Mouse (Mus musculus) megakaryocyte, embryonic 14.5 days (primary cell): ENCODE measurements around the gene Trim9. TPM values are rescaled to one million over a fixed set of nuclear protein-coding genes. Genes with fewer than 3 reads are reported as not detected.

ENCODE experiments used
- H3K27me3 ChIP-seq: replicated peaks from 2 replicates; pipeline ENCODE3; 2012; ENCODE audit warnings: inconsistent platforms
- H3K36me3 ChIP-seq: replicated peaks from 2 replicates; pipeline ENCODE3; 2012; ENCODE audit warnings: low read length, inconsistent platforms, mixed read lengths
- H3K4me1 ChIP-seq: 2 replicates; pipeline ENCODE4 v1.6.1; 2012; ENCODE audit warnings: inconsistent platforms
- H3K4me3 ChIP-seq: replicated peaks from 2 replicates; pipeline ENCODE3; 2012; ENCODE audit warnings: moderate library complexity, mild to moderate bottlenecking, inconsistent platforms
- H3K9me3 ChIP-seq: 2 replicates; pipeline ENCODE4 v1.6.1; 2012; ENCODE audit warnings: inconsistent platforms
- FLI1 ChIP-seq: IDR thresholded peaks from 2 replicates; pipeline ENCODE4 v1.6.1; 2012; ENCODE audit warnings: low read length, inconsistent platforms, mixed read lengths
- GATA1 ChIP-seq: IDR thresholded peaks from 3 replicates; pipeline ENCODE4 v1.6.1; 2012; ENCODE audit warnings: mixed read lengths, low read length, inconsistent platforms, borderline replicate concordance
- polyA plus RNA-seq: library from polyadenylated mRNA; stranded (reverse); fragments of >175 nt; gene quantifications from 2 replicates; pipeline ENCODE4 v1.2.3, GENCODE M21; 2012; ENCODE audit warnings: low replicate concordance; ENCODE audit not compliant: insufficient read depth

Trim9 gene
- polyA plus RNA-seq, result 0.43 and 1.4 TPM in 2 replicates

- no peaks in the 10 kb centered on the region for H3K36me3 ChIP-seq
- H3K4me3 ChIP-seq, result peak within 1 kb of the TSS; percentile 89
These were observed at the start of gene Trim9 for GRCm38 (mm10) chr12:70347202-70347841. Gene Trim9, minus strand, starts transcription at chr12:70347614.

GRCm38 (mm10) chr12:70395061-70395460, 47.6 kb upstream of the Trim9 start:
- Histone ChIP-seq H3K4me1 (no peaks in the 10 kb centered on the region), H3K9me3 (no peaks in the 10 kb centered on the region), H3K27me3 (peaks cover 3% of the 10 kb centered on the region), H3K36me3 (no peaks in the 10 kb centered on the region), H3K4me3 (no peak overlapping the region)
- TF ChIP-seq GATA1, result no peak

More at GRCm38 (mm10) chr12:70347202-70347841, at the start of gene Trim9:
- peaks cover 60% of the 10 kb centered on the region for H3K27me3 ChIP-seq
- peaks cover 6% of the 10 kb centered on the region; the same call in 1 of the 2 replicates for H3K9me3 ChIP-seq
- H3K4me1 ChIP-seq, result peaks cover 23% of the 10 kb centered on the region
- TF ChIP-seq FLI1 (no peak), GATA1 (no peak)

- H3K4me1 ChIP-seq, result no peaks in the 10 kb centered on the region
- no peaks in the 10 kb centered on the region for H3K36me3 ChIP-seq
- peaks cover 2% of the 10 kb centered on the region for H3K27me3 ChIP-seq
- peaks cover 8% of the 10 kb centered on the region; the same call in 1 of the 2 replicates for H3K9me3 ChIP-seq
- no peak overlapping the region for H3K4me3 ChIP-seq
- TF ChIP-seq FLI1, result no peak
These were observed 43.8 kb upstream of the Trim9 start for GRCm38 (mm10) chr12:70391236-70391635.

DNA sequence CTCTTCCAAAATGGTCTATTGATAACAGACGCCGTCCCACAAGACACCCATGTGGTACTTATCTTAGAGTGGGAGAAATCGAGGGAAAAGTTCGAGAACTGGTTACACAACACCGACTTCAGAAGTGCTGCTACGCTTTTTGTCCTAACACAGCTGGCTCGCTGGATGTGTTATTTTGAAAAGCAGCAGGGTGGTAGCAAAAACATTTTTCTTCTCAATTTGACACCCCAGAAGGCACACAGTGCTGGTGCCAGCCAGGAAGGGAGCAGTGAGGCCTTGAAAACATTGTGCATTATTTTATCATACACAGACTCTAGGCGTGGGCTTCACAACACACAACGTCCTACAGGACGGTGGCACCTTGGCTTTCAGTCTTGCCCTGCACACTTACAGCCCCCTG, 27.6 kb upstream of the Trim9 start:
- Histone ChIP-seq H3K27me3 (peaks cover 2% of the 10 kb centered on the region), H3K4me3 (no peak overlapping the region), H3K36me3 (no peaks in the 10 kb centered on the region), H3K4me1 (no peaks in the 10 kb centered on the region), H3K9me3 (0 out of 2 replicates have a peak, but pooled peaks cover 3% of the 10 kb centered on the region)
- TF ChIP-seq GATA1, result no peak
- no peak for TF ChIP-seq FLI1

DNA sequence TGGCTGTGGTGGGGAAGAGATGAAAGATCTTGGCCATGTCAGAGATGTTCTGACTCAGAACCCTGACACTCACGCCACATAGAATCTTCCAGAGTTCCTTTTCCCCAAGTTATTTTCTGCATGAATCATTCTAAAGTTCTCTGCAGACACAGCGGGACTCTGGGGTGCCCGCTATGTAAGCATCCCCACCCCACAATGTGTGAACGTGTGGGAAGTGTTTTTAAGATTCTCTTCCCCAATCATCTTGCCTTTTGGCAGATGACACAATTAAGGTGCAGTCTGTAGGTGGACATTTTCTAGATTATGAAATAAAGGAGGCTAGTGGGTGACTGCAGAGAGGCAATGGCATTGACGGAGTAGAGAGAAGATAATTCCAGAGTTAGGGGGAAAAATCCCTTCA, 25.5 kb upstream of the Trim9 start:
- H3K4me1 ChIP-seq, result 0 out of 2 replicates have a peak, but pooled peaks cover under 1% of the 10 kb centered on the region
- H3K36me3 ChIP-seq, result no peaks in the 10 kb centered on the region
- TF ChIP-seq FLI1, result no peak
- TF ChIP-seq GATA1, result no peak
- 0 out of 2 replicates have a peak, but pooled peaks cover 3% of the 10 kb centered on the region for H3K9me3 ChIP-seq
- peaks cover 7% of the 10 kb centered on the region for H3K27me3 ChIP-seq
- H3K4me3 ChIP-seq, result no peak overlapping the region

DNA sequence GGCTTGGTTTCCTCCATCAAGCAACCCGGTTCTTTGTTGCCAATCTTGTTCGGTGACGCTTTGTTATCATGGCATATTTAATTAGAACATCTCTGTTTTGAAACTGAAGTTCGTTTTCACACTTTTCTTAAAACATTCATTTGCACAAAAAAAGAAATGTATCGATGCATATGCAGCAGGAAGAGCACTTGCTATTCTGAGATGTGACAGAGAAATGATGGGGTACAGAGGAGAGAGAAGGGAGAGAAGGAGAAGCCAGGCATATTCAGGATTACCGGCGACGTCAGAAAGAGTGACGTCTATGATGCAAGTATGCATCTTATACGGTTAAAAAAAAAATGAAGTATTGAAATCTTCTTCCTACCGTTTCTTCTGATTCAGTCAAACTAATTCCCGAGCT, 21.9 kb upstream of the Trim9 start:
- H3K4me3 ChIP-seq, result no peak overlapping the region
- TF ChIP-seq FLI1, result no peak
- TF ChIP-seq GATA1, result no peak
- no peaks in the 10 kb centered on the region for H3K36me3 ChIP-seq
- 0 out of 2 replicates have a peak, but pooled peaks cover 5% of the 10 kb centered on the region for H3K4me1 ChIP-seq
- H3K9me3 ChIP-seq, result no peaks in the 10 kb centered on the region
- H3K27me3 ChIP-seq, result peaks cover 15% of the 10 kb centered on the region

- Histone ChIP-seq H3K9me3 (no peaks in the 10 kb centered on the region), H3K36me3 (no peaks in the 10 kb centered on the region), H3K27me3 (peaks cover 15% of the 10 kb centered on the region), H3K4me3 (no peak overlapping the region), H3K4me1 (0 out of 2 replicates have a peak, but pooled peaks cover 5% of the 10 kb centered on the region)
- TF ChIP-seq FLI1 (no peak), GATA1 (no peak)
These were observed 21.4 kb upstream of the Trim9 start for GRCm38 (mm10) chr12:70368820-70369219.

- no peak for TF ChIP-seq FLI1
- 0 out of 2 replicates have a peak, but pooled peaks cover 5% of the 10 kb centered on the region for H3K4me1 ChIP-seq
- no peak overlapping the region for H3K4me3 ChIP-seq
- no peaks in the 10 kb centered on the region for H3K9me3 ChIP-seq
- peaks cover 17% of the 10 kb centered on the region for H3K27me3 ChIP-seq
- no peaks in the 10 kb centered on the region for H3K36me3 ChIP-seq
These were observed 20.2 kb upstream of the Trim9 start for GRCm38 (mm10) chr12:70367326-70368248.

DNA sequence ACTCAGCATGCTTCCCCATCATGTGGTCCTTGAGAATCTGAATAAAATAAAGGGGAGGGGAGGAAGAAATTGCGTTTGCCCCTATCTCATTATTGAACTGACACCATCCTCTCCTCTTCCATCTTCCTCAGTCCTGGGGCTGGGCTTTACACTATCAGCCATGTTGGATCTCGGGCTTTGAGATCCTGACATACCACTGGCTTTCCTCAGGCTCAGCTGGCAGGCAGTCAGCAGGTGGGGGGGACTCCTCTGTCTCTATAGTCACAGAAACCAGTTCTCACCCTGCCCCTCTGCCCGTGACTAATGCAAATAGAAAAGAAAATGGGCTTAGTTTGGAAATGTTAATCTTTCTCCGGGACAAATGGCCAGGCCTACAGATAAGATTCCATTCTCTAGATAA, 15.6 kb upstream of the Trim9 start:
- 0 out of 2 replicates have a peak, but pooled peaks cover 5% of the 10 kb centered on the region for H3K4me1 ChIP-seq
- no peak overlapping the region for H3K4me3 ChIP-seq
- TF ChIP-seq FLI1, result no peak
- TF ChIP-seq GATA1, result no peak
- peaks cover 10% of the 10 kb centered on the region for H3K27me3 ChIP-seq
- H3K36me3 ChIP-seq, result no peaks in the 10 kb centered on the region
- no peaks in the 10 kb centered on the region for H3K9me3 ChIP-seq

- Histone ChIP-seq H3K27me3 (peaks cover 4% of the 10 kb centered on the region), H3K9me3 (no peaks in the 10 kb centered on the region), H3K4me3 (no peak overlapping the region), H3K4me1 (no peaks in the 10 kb centered on the region), H3K36me3 (no peaks in the 10 kb centered on the region)
- TF ChIP-seq GATA1 (no peak), FLI1 (no peak)
These were observed 12.9 kb upstream of the Trim9 start for GRCm38 (mm10) chr12:70360276-70360675.
